In genomic region chr4:57413016-57413415, GRCm38 (mm10) we compare ENCODE assay signal across 27 mouse cellular contexts. TPM values are rescaled to one million over a fixed set of nuclear protein-coding genes. Genes with fewer than 3 reads are reported as not detected.
DNase-seq lines count a peak whose midpoint lies in the region; ATAC-seq and TF ChIP-seq lines count a peak whose summit lies in the region.
"Had no signal": no experiment of that assay in that cellular context is flagged by ENCODE, and none has a peak within 500 bp of the region (broad histone marks: within the 10 kb centered on the region; RNA-seq: fewer than 3 reads in every experiment).

No protein-coding gene starts in this region.

- peak; percentile 68 for DNase-seq in heart, embryonic 10.5 days (ENCODE audit: low spot score)
- DNase-seq in lung, postnatal 0 days (ENCODE audit: low spot score) = no peak
- DNase-seq in lung, postnatal 14 days = no peak
- peak; percentile 46 for DNase-seq in WW6 (ENCODE audit: low read depth, low spot score)
- DNase-seq in gastrocnemius, postnatal 4 days (ENCODE audit: low spot score in 2 of 2) = no peak
- DNase-seq: cerebellum, adult 18-20 months; cerebellum, postnatal 14 days; heart, postnatal 10 days; kidney, adult 18-20 months; kidney, postnatal 25 days; layer of hippocampus, postnatal 36 days; lung, adult 18-20 months; lung, postnatal 4 days; midbrain, embryonic 14.5 days; thymus, postnatal 25 days had no signal

- 0 out of 2 replicates have a peak, but pooled peaks have one; percentile 8 for TF ChIP-seq CTCF in lung, postnatal 0 days (IDR thresholded peaks at IDR 0.05)

- no peak overlapping the region for H3K4me3 ChIP-seq in heart, embryonic 10.5 days
- no peak overlapping the region for H3K4me3 ChIP-seq in heart, embryonic 11.5 days (ENCODE audit: low read depth, low read length)
- H3K4me3 ChIP-seq in lung, postnatal 0 days (ENCODE audit: low read depth, low read length) = no peak overlapping the region
- no peak overlapping the region for H3K4me3 ChIP-seq in neural tube, embryonic 15.5 days (replicated peaks)
- H3K4me3 ChIP-seq: forebrain, embryonic 10.5 days; heart, embryonic 12.5 days; hindbrain, embryonic 12.5 days; layer of hippocampus, adult 2 months; myocyte; neural tube, embryonic 13.5 days had no signal

- H3K4me2 ChIP-seq in heart, embryonic 11.5 days = no peak overlapping the region
- no peak overlapping the region for H3K4me2 ChIP-seq in lung, postnatal 0 days (replicated peaks; ENCODE audit: low read depth, low read length)
- H3K4me2 ChIP-seq in neural tube, embryonic 15.5 days = no peak overlapping the region
- H3K4me2 ChIP-seq: heart, embryonic 12.5 days; hindbrain, embryonic 12.5 days; liver, embryonic 11.5 days; neural tube, embryonic 13.5 days had no signal

- ATAC-seq in heart, embryonic 11.5 days (replicated peaks; ENCODE audit: insufficient number of reproducible peaks, low FRiP score, low TSS enrichment) = no peak
- no peak for ATAC-seq in lung, postnatal 0 days
- no peak for ATAC-seq in neural tube, embryonic 15.5 days (ENCODE audit: low FRiP score)

- peaks cover 7% of the 10 kb centered on the region; the same call in 1 of the 2 replicates for H3K27me3 ChIP-seq in heart, embryonic 10.5 days (ENCODE audit: insufficient read depth, poor library complexity, severe bottlenecking)
- no peaks in the 10 kb centered on the region for H3K27me3 ChIP-seq in heart, embryonic 11.5 days (ENCODE audit: control insufficient read depth, insufficient read depth, low read length)
- no peaks in the 10 kb centered on the region for H3K27me3 ChIP-seq in lung, postnatal 0 days (replicated peaks; ENCODE audit: insufficient read depth, low read length)
- no peaks in the 10 kb centered on the region for H3K27me3 ChIP-seq in neural tube, embryonic 15.5 days (replicated peaks)
- H3K27me3 ChIP-seq: hindbrain, embryonic 12.5 days; neural tube, embryonic 13.5 days had no signal

- no peak for TF ChIP-seq EP300 in lung, postnatal 0 days (IDR thresholded peaks at IDR 0.05)

- no peak overlapping the region for H3K9ac ChIP-seq in heart, embryonic 11.5 days (ENCODE audit: low read depth, low read length)
- no peak overlapping the region for H3K9ac ChIP-seq in lung, postnatal 0 days (replicated peaks; ENCODE audit: low read depth)
- no peak overlapping the region for H3K9ac ChIP-seq in neural tube, embryonic 15.5 days (replicated peaks)
- H3K9ac ChIP-seq: heart, embryonic 12.5 days; hindbrain, embryonic 12.5 days; neural tube, embryonic 13.5 days had no signal

- H3K36me3 ChIP-seq in heart, embryonic 10.5 days = no peaks in the 10 kb centered on the region
- H3K36me3 ChIP-seq in heart, embryonic 11.5 days (ENCODE audit: control insufficient read depth, insufficient read depth, low read length) = no peaks in the 10 kb centered on the region
- H3K36me3 ChIP-seq in lung, postnatal 0 days (ENCODE audit: insufficient read depth, low read length) = no peaks in the 10 kb centered on the region
- no peaks in the 10 kb centered on the region for H3K36me3 ChIP-seq in neural tube, embryonic 15.5 days
- H3K36me3 ChIP-seq: forebrain, embryonic 10.5 days; heart, embryonic 12.5 days; hindbrain, embryonic 12.5 days; neural tube, embryonic 13.5 days had no signal

- H3K4me1 ChIP-seq in heart, embryonic 10.5 days = no peaks in the 10 kb centered on the region
- no peaks in the 10 kb centered on the region for H3K4me1 ChIP-seq in heart, embryonic 11.5 days (ENCODE audit: control insufficient read depth, insufficient read depth, low read length)
- no peaks in the 10 kb centered on the region for H3K4me1 ChIP-seq in lung, postnatal 0 days (ENCODE audit: insufficient read depth, low read depth, low read length)
- H3K4me1 ChIP-seq in neural tube, embryonic 15.5 days = no peaks in the 10 kb centered on the region
- H3K4me1 ChIP-seq: forebrain, embryonic 10.5 days; heart, embryonic 12.5 days; hindbrain, embryonic 12.5 days; neural tube, embryonic 13.5 days had no signal

- H3K9me3 ChIP-seq in heart, embryonic 10.5 days = no peaks in the 10 kb centered on the region
- H3K9me3 ChIP-seq in heart, embryonic 11.5 days (replicated peaks; ENCODE audit: control insufficient read depth, low read length) = no peaks in the 10 kb centered on the region
- no peaks in the 10 kb centered on the region for H3K9me3 ChIP-seq in lung, postnatal 0 days (ENCODE audit: low read length)
- no peaks in the 10 kb centered on the region for H3K9me3 ChIP-seq in neural tube, embryonic 15.5 days (replicated peaks)
- H3K9me3 ChIP-seq: forebrain, embryonic 10.5 days; heart, embryonic 12.5 days; hindbrain, embryonic 12.5 days; neural tube, embryonic 13.5 days had no signal

- H3K27ac ChIP-seq in heart, embryonic 10.5 days = no peak overlapping the region
- H3K27ac ChIP-seq in heart, embryonic 11.5 days (ENCODE audit: low read depth, low read length) = no peak overlapping the region
- no peak overlapping the region for H3K27ac ChIP-seq in lung, postnatal 0 days (ENCODE audit: low read length)
- no peak overlapping the region for H3K27ac ChIP-seq in neural tube, embryonic 15.5 days (replicated peaks)
- H3K27ac ChIP-seq: forebrain, embryonic 10.5 days; hindbrain, embryonic 12.5 days; layer of hippocampus, adult 2 months; neural tube, embryonic 13.5 days had no signal

- 37% methylated on average over 7 of the region's 7 CpGs for WGBS in heart, embryonic 10.5 days
- 35% methylated on average over 7 of the region's 7 CpGs for WGBS in heart, embryonic 11.5 days (ENCODE audit: insufficient replicate concordance)
- 45% methylated on average over 7 of the region's 7 CpGs for WGBS in lung, postnatal 0 days
- 55% methylated on average over 7 of the region's 7 CpGs for whole genome bisulfite sequencing in neural tube, embryonic 15.5 days

RNA-seq across cellular contexts. Expression of gene Palm2, which starts 21.0 kb away (rescaled TPM):
- polyA plus RNA-seq in heart, embryonic 10.5 days (2016; fragmentation: Nextera tagmentation; extraction: Ambion mirVana) = 29.6 and 41.8 TPM in 2 replicates
- 23.0 and 29.0 TPM in 2 replicates for polyA plus RNA-seq in heart, embryonic 11.5 days (2014; fragmentation: Nextera tagmentation; extraction: Ambion mirVana)
- 1.9 and 2.7 TPM in 2 replicates for polyA plus RNA-seq in lung, postnatal 0 days (2015; fragmentation: Nextera tagmentation; extraction: Ambion mirVana)
- total RNA-seq in gastrocnemius, postnatal 4 days (2021) = 10 to 100 TPM; 12.9 to 13.7 TPM
- 13.6 and 16.9 TPM in 2 replicates for polyA plus RNA-seq in neural tube, embryonic 15.5 days (2015; fragmentation: Nextera tagmentation; extraction: Ambion mirVana)
- total RNA-seq: granulocyte monocyte progenitor cell, adult 5-6 weeks; megakaryocyte-erythroid progenitor cell, adult 5-6 weeks had no signal
- polyA plus RNA-seq: spleen, adult 2 months had no signal

Comparison
In these comparisons a context has a peak if more than half of its experiments do, and no peak if none do; other contexts are left out.
1. DNase-seq: peak in heart, embryonic 10.5 days (single experiment) and WW6 (single experiment); none in lung, postnatal 0 days (single experiment), lung, postnatal 14 days (single experiment) and gastrocnemius, postnatal 4 days (0 of 2).